Comparison of ENCODE assay signal across 29 mouse cellular contexts in genomic region chr8:13608946-13609345, GRCm38 (mm10). TPM values are rescaled to one million over a fixed set of nuclear protein-coding genes. Genes with fewer than 3 reads are reported as not detected.
DNase-seq lines count a peak whose midpoint lies in the region; ATAC-seq and TF ChIP-seq lines count a peak whose summit lies in the region.
"Had no signal": no experiment of that assay in that cellular context is flagged by ENCODE, and none has a peak within 500 bp of the region (broad histone marks: within the 10 kb centered on the region; RNA-seq: fewer than 3 reads in every experiment).

No protein-coding gene starts in this region.

- no peak for DNase-seq in spleen, adult 2 months (ENCODE audit: low read depth in 1 of 2, low spot score in 2 of 2)
- DNase-seq in spleen, adult 12 weeks (ENCODE audit: low spot score): no peak
- DNase-seq in CD8-positive naive resting alpha-beta T cell, adult 2 months (ENCODE audit: low read depth in 2 of 2, low spot score in 2 of 2): peak; percentile 50 to 53
- DNase-seq in naive thymus-derived CD4-positive, alpha-beta T cell, adult 2 months (ENCODE audit: low read depth): peak; percentile 67
- no peak for DNase-seq in thymus, postnatal 4 days
- DNase-seq: adrenal gland, adult 8-10 months; adrenal gland, postnatal 14 days; adrenal gland, postnatal 36 days; cerebellum, adult 11-12 months; cerebellum, adult 2 months; cerebellum, adult 9-10 months; cerebellum, postnatal 14 days; cerebellum, postnatal 36 days; embryo, embryonic 11 days had no signal

- no peak overlapping the region for H3K4me3 ChIP-seq in spleen, adult 2 months (ENCODE audit: extremely low read depth, insufficient read depth, insufficient read length)
- H3K4me3 ChIP-seq: embryonic facial prominence, embryonic 13.5 days; embryonic facial prominence, embryonic 15.5 days; erythroblast, embryonic 14.5 days; forebrain, embryonic 13.5 days; forebrain, embryonic 15.5 days had no signal

- H3K27me3 ChIP-seq in spleen, adult 2 months (ENCODE audit: control insufficient read depth, insufficient read depth, low read length): no peaks in the 10 kb centered on the region
- H3K27me3 ChIP-seq: embryonic facial prominence, embryonic 13.5 days; embryonic facial prominence, embryonic 15.5 days; forebrain, embryonic 13.5 days; forebrain, embryonic 15.5 days had no signal

- TF ChIP-seq POLR2A in spleen, adult 2 months (IDR thresholded peaks at IDR 0.05; ENCODE audit: low read depth, low read length): no peak

- TF ChIP-seq CTCF in spleen, adult 2 months (IDR thresholded peaks at IDR 0.05; ENCODE audit: extremely low read depth, insufficient read depth, insufficient read length, insufficient replicate concordance): no peak

- H3K36me3 ChIP-seq in spleen, adult 2 months (ENCODE audit: control insufficient read depth, insufficient read depth, low read length): peaks cover 56% of the 10 kb centered on the region

- 0 out of 2 replicates have a peak overlapping the region, but pooled peaks have one; percentile 13 for H3K27ac ChIP-seq in spleen, adult 2 months (ENCODE audit: insufficient read depth, low read length)
- H3K27ac ChIP-seq: embryonic facial prominence, embryonic 13.5 days; embryonic facial prominence, embryonic 15.5 days; forebrain, embryonic 13.5 days; forebrain, embryonic 15.5 days had no signal

- ATAC-seq in megakaryocyte-erythroid progenitor cell, adult 5-6 weeks (replicated peaks; ENCODE audit: low FRiP score, low TSS enrichment, poor library complexity, severe bottlenecking): no peak
- ATAC-seq: activated CD4-positive, CD25-positive, alpha-beta regulatory T cell, adult 4 months; CD4-positive, CD25-positive, alpha-beta regulatory T cell, adult 4 months; forebrain, embryonic 13.5 days; forebrain, embryonic 15.5 days had no signal

- WGBS in spleen, adult 2 months: 80% methylated on average over 6 of the region's 6 CpGs

- no peaks in the 10 kb centered on the region for H3K4me1 ChIP-seq in spleen, adult 2 months (ENCODE audit: control insufficient read depth, insufficient read depth, insufficient read length)
- H3K4me1 ChIP-seq: embryonic facial prominence, embryonic 13.5 days; embryonic facial prominence, embryonic 15.5 days had no signal

RNA-seq across cellular contexts. Expression of gene 1700029H14Rik, which starts 46.7 kb away (rescaled TPM):
- polyA plus RNA-seq in spleen, adult 2 months (2012; rRNA removed): 0.19 and 0.22 TPM in 2 replicates
- not detected in 2 replicates for total RNA-seq in megakaryocyte-erythroid progenitor cell, adult 5-6 weeks (2014; fragmentation: Nextera tagmentation)
- total RNA-seq in megakaryocyte-erythroid progenitor cell, adult 5-6 weeks (2017): not detected in 2 replicates
- total RNA-seq: adrenal gland, adult 18-20 months; adrenal gland, adult 8-10 months; adrenal gland, postnatal 14 days; adrenal gland, postnatal 36 days; common myeloid progenitor, adult 5-6 weeks; ES-E14; MEL had no signal
- polyA plus RNA-seq: activated CD4-positive, CD25-positive, alpha-beta regulatory T cell, adult 4 months; C2C12; embryonic facial prominence, embryonic 11.5 days; embryonic facial prominence, embryonic 13.5 days; embryonic facial prominence, embryonic 15.5 days; erythroblast, embryonic 14.5 days; forebrain, embryonic 11.5 days; forebrain, embryonic 13.5 days; forebrain, embryonic 15.5 days had no signal

Comparison
In these comparisons a context has a peak if more than half of its experiments do, and no peak if none do; other contexts are left out.
1. DNase-seq: peak in CD8-positive naive resting alpha-beta T cell, adult 2 months (2 of 2) and naive thymus-derived CD4-positive, alpha-beta T cell, adult 2 months (single experiment); none in spleen, adult 2 months (0 of 2), spleen, adult 12 weeks (single experiment) and thymus, postnatal 4 days (single experiment).